Mouse (Mus musculus) bone marrow macrophage, adult 2 months (primary cell): ENCODE results near the gene Hipk1.

Experiments used
- CTCF ChIP-seq: IDR thresholded peaks from 2 replicates; pipeline ENCODE4 v1.5.1; 2012; ENCODE audit warnings: low read depth, mild to moderate bottlenecking, low read length, moderate library complexity
- POLR2A ChIP-seq: IDR thresholded peaks from 2 replicates; pipeline ENCODE4 v1.6.1; 2012; ENCODE audit warnings: mild to moderate bottlenecking, low read depth, low read length, borderline replicate concordance

DNA sequence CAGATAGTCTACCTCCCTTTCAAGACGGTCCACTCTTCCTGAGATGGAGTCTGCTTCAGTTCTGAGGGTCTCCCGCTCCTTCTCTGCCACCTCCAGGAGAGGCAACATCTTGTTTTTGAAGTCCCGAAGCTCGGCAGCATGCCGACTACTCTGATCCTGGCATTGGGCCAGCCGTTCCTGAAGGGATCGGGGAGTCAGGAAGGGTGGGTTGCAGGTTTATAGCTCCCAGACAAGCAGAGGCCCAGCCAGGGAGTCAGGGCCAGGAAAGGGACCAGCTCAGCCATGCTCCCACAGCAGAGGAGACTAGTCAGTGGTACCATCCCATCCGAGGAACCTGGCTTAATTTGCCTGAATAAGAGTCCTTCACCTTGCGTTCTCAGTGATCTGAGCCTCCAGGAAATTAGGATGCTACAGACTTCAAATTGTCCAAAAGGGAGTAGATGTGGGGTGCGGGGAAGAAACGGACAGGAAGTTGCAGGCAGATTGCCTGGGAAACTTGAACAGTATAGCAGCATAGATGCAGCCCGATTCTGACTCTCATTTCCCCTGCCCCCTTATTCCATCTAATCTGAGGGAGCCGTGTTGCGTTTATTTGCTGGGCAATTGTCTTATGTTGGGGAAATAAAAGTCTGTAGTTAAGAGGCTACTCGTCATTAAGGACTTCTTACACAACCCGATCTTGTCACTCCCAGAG, 54.2 kb downstream of the Hipk1 start:
- TF ChIP-seq CTCF, result no peak
- no peak for TF ChIP-seq POLR2A
